Mouse (Mus musculus) fat pad, adult 2 months (tissue): Measurements from ENCODE around the gene Manbal.

Experiments
- DNase-seq: peaks from one replicate; pipeline ENCODE4 v3.0.0-alpha.2; 2011; ENCODE audit warnings: low read depth, low spot score; ENCODE audit errors: extremely low read depth

The Manbal gene

DNA sequence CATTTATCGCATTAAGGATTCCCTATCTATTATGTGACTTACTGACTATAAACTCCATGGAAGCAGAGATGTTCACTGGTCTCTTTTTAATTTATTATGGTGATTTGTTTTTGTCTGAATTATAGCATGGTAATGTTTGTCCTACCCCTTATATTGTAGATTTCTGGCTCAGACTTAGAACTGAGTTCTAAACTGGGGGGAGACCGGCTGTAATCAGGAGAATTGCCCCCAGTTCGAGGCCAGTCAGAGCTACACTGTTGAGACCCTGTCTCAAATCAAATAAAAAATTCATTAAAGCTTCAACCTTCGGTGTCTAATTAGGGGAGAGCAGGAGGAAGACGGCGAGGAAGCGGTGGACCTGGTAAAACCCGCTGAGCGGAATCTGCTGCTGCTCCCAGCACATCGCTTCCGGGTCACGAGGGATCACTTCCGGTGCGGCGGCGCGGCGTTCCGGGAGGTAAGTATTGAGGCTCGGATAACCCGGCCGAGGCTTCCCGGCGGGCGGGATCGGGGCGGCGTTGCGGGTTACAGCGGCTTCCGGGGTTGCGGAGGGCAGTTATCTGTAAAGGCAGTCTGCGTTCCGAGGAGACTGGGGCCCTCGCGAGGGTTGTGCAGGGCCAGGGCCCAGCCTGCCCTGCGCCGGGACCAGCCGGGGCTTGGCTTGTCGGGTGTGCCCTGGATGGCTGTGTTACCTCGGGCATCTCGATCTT lies at the start of gene Manbal:
TSS of gene Manbal (plus strand) at position 411 of the 710 bp plus-strand sequence.
- DNase-seq, result no peak

DNA sequence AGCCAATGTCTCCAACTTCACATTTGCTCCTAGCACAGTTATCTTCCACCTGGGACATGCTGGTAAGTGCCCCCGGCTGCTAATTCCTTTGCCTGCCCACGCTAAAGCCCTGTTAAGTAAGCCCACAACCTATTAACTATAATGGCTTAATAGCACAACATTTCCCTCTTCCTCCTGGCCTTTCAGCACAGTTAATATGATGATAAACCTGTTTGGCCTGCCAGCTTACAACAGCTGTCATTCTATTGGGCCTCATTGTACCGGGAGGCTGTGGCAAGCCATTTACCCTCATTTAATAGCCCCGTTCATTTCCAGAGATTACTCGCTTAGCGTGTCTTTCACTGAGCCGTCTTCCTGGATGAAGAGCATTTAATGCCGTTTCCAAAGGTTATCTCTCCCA lies 47.3 kb upstream of the Manbal start:
- peak; percentile 83 for DNase-seq

DNA sequence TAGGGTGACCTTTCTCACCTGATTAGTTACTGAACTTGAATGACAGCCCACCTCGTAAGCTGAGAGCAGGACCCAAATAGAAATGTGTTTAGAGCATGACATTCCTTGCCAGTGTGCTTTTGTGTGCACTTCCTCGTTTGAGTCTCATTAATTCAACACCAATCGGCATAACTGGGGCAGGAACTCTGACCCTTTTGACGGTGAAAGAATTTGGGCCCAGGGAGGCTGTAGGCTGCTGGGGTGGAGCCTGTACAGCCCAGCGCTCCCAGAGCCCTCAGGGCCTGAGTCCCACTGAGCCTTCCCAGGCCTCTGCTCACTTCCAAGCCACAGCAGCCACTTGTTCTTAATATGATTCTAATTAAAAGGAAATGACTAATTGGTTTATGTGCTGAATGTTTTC lies 46.5 kb upstream of the Manbal start:
- DNase-seq, result no peak

DNA sequence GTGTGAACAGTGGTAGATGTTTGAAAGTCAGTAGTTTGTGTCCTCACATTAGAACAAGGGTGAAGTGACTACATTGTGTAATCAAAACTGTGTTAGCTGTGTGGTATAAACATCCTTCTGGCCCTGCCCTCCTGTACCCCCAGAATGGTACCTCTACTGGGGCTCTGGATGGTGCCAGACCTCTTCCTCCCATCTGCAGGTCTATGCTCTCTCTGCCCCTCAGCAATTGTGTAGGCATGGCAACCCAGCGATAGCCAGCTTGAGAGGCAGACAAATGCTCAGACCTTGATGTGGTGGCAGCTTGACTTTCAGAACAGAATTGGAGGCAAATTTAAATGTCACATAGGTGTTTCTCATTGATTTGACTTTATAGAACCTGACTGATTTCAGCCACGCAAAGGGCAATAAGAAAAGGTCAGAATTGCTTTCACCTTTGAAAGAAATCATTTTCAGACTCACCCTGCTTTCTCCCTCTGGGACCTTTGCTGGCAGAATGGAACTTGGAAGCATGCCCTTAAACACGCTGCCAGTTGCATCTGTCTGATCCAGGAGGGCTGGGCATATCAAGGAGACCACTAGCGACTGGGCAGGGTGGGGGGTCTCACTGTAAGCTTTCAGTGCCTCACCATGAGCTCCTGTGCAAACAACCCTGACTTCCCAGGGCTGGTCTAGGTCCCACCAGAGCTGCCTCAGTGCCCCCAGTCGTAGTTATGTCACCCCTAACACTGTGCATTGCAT lies 45.2 kb upstream of the Manbal start:
- no peak for DNase-seq

DNA sequence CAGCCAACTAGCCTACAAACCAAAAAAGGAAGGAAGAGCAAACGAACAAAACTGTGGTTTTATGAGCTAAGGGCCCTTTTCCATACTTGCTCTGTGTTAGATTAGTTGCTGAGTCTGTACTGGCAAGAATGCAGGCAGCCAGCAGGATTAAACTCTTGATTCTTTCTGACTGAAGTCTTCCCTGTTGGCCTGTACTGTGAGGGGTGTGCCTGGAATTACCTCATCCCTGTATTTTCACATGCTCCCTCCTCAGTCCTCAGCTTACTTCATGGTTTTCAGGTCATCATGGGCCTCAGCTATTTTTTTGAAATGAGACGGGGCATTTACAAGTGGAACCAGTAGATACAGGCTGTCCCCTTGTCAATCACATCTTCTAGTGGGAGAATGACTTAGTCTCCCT lies 42.2 kb upstream of the Manbal start:
- no peak for DNase-seq

DNA sequence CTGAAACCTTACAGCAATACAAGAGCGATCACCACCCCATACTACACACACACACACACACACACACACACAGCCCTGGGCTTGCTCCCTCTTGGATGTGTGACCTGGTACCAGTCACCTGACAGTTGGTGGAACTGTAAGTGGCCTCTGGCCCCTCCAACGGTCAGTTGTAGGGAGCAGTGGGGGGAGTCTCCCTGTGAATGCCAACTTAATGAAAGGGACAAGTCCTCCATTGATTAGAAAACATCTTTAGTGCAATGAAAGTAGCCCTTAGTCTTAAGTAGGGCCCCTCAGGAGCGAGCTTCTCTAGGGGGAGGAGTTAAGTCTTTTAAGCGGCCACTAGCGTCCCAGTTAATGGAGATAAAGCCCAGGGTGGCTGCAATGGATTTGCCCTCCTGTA lies 39.3 kb upstream of the Manbal start:
- no peak for DNase-seq

DNA sequence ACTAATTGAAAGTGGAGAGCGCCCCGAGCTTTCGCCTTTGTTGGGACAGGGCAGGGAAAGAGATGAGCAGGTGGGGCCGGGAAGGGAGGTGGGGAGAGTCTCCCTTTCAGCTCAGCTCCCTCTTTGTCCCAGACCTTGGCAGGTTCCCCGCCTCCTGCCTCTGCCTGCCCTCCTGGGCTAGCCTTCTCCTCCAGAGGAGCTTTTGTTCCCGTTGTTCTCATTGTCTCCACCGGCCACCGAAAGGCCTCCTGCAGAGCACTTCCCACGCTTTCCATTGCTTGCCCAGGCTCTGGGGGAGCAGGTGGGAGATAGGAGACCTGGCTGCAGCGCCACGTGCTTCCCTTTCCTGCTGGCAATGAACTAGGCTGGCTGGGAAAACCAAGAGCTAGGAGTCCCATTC lies 38.8 kb upstream of the Manbal start:
- no peak for DNase-seq

DNA sequence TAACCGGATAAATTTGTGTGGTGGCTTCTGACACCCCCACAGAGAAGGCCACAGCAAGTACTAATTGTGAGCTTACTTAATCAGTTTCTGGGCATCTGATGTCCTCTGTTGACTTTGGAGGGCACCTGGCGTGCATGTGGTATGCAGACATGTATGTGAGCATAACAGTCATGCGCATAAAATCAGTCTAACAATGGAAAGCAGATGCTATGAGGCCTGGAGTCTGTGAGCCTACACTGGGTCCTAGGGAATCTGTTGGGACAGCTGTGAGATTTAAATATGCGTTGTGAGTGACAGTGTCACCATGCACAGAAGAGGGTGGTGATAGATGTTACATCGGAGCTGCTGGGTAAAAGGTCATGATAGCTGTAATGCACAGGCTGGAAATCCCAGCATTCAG lies 35.3 kb upstream of the Manbal start:
- no peak for DNase-seq

DNA sequence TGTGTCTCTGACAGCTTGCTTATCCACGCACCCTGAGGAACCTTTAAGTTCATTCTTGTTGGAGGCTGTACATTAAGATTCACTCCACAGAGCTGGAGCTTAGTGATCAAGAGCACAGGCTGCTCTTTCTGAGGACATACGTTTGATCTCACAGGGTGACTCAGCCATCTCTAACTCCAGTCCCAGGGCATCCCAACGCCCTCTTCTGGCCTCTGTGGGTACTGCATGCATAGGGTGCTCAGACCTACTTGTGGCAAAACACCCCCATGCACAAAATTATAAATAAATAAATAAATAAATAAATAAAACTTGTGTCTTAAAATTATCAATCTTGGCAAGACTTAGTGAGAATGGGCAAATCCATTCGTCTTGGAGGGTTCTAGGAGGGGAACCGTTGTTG lies 28.7 kb upstream of the Manbal start:
- no peak for DNase-seq

DNA sequence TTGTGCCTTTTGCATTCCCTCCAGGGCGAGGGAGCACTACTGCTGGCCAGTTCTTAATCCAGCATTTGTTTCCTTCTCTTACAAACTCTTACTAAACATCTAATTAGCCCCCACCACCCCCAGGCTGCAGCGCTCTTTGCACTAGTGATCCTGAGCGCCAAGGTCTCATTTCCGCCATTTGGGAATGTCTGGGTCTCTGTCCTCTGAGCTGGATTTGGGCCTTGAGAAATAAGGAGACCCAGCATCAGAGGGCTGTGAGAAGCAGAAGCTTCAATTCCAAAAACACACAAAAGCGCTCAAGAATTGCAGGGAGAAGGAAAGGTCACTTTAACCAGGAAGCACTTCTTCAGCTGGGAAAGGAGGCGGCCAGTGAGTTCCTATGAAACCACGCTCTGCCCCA lies 27.9 kb upstream of the Manbal start:
- DNase-seq, result no peak

DNA sequence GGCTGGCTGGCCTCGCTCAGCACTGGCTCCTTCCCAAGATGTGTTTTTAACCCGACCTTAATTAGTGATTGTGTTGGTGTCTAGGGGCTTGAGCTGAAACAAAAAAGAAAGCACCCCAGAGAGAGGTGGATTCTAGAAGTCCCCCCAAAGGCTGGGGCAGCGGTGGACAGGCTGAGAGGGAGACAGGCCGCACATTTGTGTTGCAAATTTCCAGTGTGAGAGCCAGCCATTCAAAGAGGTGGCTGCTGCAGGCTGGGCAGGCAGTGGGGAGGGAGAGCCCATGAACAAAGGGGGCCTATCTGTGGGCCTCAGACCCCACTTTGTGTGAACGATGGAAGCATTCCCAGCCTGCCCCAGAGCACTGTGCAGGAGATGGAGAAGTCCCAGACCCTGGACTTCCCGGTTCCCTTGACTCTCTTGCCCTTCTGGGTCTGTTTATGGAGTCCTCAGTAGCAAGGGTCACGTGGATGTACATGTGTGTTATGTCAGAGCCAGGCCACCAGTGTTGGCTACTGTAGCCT lies 27.1 kb upstream of the Manbal start:
- DNase-seq, result no peak

DNA sequence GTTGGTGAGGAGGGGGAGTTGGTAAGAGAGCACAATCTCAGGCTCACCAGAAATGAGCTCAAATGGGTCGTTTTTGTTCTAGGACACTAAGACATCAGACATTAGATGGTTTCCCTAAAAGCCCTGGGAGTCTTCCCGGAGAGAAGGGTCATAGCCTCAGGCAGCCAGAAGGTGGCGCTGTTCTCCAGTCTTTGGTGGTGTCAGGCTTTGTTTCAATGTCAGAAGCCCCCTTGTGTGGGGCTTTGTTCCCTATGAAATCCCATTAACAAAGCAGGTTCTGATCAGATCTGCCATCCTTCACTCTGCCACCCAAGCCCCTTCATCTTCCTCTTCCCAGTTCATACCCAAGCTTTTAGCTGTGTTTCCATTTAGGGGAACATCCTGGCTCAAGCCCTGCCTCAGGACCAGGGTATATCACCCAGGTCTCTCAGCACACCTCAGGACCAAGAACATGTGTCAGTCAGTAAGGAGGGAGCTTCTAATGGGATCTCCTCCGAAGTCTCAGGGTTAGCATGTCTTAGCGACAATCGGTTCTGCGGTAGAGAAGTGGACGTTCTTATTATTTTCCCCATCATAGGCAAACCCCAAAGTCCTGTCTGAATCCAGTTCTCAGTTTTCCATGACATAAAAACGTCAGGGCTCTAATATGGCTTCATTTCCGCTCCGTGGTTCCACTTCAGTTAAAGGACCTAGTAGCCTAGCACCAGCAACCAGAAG lies 25.7 kb upstream of the Manbal start:
- DNase-seq, result no peak

DNA sequence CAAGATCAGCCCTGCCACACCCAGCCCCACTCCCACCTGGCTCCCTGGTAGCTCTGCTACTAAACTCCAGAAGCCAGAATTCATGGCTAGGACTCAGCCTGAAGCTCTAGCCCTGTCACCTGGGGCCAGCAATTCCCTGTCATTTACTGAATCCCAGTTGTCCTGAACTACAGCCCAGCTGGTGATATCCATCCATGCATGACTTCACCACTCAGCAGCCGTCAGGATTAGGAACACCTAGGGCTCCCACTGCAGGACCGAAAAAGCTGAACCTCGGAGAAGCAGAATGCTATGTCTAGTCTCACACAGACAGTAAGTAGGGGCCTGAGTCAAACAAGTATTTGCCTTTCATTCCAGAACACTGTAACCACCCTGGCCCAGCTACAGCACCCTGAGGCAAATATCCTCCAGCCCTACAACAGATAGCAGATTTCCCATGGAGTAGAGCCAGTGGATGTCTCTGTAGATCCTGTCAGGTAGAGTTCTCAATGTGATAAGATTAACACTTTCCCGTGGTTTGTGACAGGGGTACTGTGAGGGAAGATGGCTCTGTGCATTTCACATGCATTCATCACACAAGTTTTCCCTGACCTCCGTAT lies 25.0 kb upstream of the Manbal start:
- no peak for DNase-seq

DNA sequence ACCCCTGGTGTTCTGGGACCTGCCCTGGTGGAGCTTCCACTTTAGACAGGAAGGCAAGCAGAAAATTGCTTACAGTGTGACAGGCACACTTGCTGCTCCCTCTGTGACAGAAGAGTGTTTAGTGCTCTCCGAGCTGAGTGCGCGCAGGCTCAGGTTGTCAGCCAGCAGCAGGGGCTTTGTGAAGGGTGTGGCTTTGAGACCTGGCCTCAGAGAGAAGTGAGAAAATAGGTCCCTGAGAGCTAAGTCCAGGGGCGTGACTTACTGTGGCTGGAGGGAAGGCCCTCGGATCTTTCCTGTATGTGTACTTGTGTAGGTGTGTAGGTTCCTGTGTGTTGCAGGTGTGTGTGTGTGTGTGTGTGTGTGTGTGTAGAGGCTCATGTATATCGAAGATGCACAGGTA lies 24.1 kb upstream of the Manbal start:
- no peak for DNase-seq

DNA sequence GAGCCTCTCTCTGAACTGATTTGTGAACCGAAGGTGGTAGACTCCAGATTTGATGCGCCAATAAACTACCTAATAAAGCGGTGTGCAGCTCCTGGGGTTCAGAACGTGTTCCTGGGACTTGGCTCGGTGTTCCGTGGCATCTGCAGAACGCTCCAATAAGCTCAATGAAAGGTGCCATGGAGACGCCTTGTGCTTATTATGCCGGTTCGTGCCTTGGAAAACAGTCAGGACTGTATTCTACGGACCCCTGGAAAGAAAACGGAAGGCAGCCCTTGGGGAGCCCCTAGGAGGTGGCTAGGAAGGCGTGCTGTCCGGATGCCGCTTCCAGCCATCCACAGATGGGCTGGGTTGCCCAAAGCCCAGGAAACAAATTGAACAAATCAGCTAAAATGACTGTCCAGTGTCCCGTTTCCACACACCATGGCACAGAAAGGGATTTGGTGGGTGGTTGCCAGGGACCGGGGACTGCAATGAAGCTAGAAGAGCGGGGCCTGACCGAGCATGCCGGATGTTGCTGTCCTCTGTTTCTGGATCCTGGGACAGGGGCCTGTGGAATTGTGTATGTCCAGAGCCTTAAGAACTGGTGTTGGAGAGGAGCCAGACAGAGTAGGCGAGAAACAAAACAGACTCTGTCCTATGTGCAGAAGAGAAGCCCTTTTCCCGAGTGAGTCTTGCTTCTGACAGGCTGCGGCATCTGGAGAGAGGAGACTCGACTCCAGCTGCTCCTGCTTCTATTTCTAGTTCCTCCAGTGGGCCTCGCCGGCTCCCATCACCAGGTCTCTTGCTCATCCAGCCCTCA lies 19.8 kb upstream of the Manbal start, which contains the start of gene Ghrh:
TSS of gene Ghrh (minus strand) at position 146 of the 799 bp plus-strand sequence.
- no peak for DNase-seq

DNA sequence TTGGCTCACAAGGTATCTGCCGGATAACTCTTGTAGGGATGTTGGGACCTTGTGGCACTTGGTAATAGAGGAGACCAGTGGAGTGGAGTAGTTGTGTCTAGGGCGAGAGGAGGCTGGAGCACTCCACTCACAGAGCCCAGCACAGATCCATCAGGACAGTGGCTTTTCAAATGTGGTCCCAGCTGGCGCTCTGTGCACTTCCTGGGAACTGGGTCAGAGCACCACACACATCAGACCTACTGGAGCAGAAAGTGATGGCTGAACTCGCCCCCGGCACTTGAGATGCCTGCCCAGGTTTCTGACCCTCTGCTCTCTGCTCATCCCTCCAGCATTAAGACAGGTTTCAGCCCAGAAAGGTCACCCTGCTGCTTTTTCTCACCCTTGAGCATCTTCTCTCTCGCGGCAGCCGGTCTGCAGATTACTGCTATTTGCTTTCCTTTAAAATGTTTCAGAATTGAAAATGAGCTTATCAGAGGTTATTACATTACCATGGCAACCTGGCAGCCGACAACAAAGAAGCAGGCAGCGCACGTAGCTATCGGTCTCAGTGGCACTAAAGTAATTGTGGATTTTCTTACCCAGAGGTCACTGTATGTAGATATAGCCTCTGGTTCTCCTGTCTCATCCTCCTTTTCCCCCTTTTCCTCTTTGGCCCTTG lies 18.1 kb upstream of the Manbal start:
- DNase-seq, result no peak

DNA sequence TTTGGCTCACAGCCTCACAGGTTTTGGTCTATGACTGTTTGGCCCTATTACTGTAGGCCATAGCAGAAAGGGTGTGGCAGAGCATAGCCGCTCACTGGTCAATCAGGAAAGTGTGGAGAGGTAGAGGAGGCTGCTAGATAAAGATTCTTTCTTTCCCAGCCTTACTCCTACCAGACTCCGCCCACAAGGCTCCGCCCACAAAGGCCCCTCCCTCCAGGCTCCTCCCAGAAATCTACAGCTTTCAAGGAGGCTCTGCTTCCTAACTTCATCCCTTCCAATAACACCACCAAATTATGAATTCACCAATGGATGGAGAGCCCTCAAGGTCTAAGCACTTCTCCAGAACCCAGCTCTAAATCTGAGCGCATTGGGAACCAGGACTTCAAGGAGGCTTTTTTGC lies 14.2 kb upstream of the Manbal start:
- no peak for DNase-seq

DNA sequence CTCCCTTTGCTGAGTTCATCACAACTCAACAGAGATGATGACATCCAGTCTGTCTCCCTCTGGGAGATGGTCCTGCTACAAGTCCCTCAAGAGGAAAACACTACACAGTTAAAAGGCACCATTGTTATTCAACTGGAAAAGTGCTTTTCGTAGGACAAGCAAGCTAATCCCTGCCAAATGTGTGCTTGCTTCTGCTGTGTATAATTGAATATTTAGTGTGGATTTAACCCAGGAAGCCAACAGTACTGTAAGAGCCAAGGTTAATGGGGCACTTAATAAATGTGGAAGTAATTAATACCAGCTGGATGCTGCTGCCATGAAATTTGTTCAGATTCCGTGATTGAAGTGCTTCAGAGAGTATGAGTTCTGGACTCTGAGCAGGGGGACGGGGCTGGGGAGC lies 13.3 kb upstream of the Manbal start:
- DNase-seq, result no peak

DNA sequence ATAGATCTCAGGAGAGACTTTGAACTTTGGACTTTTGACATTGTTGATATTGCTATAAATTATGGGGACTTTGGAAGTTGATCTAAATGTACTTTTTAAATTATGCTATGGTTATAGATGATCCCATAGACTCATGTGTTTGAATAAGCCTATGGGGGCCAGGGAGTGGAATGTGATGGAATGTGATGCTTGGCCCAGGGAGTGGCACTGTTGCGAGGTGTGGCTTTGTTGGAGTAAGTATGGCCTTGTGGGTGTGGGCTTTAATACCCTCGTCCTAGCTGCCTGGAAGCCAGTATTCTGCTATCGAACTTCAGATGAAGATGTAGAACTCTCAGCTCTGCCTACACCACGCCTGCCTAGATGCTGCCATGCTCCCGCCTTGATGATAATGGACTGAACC lies 7.4 kb upstream of the Manbal start:
- DNase-seq, result no peak

DNA sequence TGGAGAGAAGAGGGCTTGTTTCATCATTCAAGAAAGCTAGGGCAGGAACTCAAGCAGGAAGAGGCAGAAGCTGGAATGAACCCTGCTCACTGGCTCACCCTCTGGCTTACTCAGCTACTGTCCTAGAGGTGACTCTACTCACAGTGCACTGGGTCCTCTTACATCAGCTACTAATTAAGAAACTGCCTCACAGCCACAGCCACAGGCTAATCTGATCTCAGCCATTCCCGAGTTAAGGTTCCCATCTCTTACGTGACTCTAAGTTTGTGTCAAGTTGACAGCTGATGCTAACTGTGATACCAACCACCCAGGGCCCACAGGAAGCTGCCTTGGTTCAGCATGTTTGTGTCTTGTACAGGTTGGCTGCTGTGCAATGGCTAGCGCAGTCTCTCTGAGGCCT lies 4.4 kb upstream of the Manbal start:
- DNase-seq, result no peak
